Mouse (Mus musculus): ENCODE results near the gene Pdss2.

The Pdss2 gene

DNA sequence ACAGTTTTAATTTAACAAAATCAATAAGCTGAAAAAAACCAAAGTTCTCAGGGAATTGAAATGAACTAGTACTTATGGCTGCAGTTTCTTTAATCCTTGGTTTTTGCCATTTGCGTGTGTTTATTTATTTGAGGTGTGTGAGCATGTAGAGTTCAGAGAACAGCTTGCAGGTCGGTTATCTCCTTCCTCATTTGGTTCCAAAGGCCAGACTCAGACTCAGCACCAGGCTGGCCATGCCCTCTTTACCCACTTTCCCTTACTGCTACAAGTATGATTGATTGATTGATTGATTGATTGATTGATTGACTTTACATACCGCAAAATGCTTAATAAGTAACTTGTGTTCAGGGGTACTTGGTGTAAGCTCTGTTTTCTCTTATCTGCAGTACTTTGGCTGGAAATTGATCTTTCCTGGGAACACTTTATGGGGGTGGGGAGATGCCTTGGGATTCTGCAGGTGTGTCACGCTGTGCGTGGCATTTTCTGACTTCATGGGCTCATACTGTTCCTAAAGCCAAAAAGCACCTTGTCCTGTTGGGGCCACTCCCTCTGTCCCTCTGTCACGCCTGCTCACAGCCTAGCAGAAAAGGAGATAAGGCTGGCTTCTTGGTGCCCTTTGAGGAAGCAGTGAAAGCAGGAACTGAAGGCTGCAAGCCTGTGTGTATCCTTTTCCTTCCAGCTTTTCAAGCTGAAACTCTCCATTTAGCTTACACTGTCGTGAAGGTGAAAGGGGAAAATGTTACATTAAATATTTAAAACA lies 91.6 kb downstream of the Pdss2 start:
- DNase-seq: no peak

DNA sequence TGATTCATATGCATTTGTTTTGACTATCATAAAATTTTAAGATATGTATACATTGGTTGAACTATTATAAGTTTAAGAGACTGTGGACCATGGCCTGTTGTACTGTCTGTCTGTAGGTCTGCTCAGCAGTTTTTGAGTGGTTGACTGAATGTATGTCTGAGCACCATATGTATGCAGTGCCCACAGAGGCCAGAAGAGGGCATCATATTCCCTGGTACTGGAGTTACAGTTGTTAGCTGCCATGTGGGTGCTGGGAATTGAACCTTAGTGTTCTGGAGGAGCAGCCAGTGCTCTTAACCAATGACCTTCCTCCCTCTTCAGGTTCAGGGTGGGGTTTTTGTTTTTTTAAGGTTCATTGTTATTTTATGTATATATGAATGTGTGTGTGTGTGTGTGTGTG lies 93.9 kb downstream of the Pdss2 start:
- no peak for DNase-seq

DNA sequence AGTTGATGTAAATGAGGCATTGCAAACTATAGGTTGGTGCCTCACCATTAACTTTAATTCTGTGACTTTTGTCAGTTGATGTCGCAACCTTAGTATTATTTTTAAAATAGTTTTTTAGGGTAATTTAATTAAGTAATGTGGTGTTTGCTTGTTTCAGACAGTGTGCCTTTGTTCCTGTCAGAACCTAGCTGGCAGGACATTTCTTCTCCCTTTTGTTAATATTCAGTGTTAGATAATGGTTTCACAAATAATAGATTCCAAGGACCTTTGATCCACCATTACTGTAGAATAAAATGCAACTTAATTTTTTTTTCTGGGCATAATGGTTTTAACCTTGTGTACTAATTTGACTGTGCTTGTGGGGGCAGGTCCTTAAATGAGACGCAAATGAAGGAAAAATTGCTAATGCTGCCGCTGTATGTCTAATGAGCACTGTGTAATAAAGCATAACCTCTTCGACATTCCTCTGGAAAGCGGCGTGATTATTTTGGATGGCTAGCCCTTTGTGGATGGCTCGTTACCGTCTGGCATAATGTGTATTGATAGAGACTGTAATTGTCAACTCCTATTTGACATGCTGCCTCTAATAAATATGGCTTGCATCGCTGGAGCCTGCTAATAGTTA lies 96.2 kb downstream of the Pdss2 start:
- no peak for DNase-seq

DNA sequence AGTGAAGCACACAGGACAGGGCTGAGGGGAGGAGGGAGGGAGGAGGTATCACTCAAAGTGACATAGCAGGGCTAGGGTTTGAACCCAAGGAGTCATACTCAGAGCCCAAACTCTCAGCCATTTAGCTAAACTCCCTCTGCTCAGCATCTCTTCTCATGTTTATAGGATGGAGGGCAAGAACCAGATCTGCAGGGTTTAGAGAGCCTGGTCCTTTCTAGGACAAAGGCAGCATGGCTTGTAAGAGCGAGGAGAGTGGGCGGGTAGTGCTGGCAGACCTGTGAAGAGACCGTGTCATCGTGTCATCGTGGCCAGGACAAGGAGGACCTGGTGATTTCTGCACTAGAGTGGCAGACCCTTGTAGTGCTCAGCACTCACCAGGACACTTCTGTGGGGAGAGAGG lies 99.7 kb downstream of the Pdss2 start:
- DNase-seq: no peak

DNA sequence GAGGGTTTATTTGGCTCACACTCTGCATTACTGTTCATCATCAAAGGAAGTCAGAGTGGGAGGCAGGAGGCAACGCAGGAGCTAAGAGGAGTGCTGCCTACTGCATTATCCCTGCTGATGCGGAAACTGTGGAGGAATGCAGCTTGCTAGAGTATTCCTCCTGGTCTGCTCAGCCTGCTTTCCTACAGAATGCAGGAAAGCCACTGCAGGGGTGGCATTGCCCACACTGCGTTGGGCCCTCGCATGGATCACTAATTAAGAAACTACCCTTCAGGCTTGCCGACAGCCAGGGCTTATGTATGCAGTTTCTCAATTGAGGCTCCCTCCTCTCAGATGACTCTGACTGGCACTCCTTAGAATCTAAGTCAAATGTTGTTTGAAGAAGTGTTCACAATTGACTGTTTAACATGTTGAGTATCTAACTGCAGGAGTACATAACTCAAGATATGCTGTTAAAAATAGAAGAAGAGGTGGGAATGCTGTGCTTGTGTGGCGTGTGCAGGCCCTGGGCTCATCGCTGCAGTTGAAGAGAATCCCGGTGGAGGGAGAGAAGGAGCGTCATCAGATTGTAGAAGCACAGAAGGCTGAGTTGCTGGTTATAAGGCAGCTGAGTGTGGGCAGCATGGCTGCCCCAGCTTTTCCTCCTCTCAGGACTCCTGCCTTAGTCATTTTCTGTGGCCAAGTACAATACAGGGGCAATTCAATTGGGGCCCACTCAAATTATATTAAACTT lies 101.3 kb downstream of the Pdss2 start:
- no peak for DNase-seq

DNA sequence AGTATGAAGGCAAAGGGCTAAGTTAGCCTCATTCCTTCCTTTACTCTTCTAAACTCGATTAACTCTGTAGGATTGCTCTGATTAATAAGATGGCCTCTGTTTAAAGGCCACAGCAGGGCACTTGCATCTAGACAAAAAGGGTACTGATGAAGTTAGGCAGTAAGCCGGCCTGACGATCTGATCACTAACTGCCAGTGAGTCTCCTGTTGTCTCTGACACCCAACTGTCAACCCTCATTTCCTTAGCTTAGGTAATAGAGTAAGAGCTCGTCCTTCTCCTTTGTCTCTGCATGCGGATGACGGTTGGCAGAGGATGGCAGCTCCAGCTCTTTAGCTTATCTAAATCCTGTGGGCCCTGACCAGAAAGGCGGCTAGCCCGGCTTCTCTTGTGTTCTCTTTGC lies 102.1 kb downstream of the Pdss2 start:
- DNase-seq: no peak

DNA sequence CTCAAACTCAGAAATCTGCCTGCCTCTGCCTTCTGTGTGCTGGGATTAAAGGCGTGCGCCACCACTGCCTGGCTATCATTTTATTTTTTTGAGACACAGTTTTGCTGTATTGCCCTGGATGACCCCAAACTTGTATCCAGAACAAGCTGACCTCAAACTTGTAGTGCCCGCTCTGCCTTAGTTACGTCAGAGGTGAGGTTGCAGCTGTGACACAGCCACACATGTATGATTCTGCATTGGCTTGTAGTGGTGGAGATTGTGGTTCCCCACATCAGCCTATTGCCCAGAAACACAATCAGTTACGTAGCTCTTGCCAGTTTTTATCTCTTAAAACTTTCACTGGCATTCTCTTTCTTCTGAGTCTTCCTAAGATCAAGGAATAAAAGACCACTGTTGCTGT lies 108.5 kb downstream of the Pdss2 start:
- DNase-seq: no peak

DNA sequence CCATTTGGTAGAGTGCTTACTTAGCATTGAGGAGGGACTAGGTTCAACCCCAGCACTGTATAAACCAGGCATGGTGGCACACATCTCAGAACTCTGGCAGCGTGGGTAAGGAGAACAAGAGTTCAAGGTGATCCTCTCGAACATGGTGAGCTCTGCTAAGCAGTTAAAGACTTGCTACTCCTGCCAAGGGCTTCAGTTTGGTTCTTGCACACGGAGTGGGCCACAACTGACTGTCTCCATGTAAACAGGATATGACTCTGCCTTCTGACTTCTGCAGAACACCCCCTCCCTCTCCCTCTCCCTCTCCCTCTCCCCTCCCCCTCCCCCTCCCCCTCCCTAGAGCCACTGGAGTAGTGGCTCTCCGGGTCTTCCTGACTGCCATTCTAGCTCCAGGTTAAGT lies 109.4 kb downstream of the Pdss2 start:
- no peak for DNase-seq

DNA sequence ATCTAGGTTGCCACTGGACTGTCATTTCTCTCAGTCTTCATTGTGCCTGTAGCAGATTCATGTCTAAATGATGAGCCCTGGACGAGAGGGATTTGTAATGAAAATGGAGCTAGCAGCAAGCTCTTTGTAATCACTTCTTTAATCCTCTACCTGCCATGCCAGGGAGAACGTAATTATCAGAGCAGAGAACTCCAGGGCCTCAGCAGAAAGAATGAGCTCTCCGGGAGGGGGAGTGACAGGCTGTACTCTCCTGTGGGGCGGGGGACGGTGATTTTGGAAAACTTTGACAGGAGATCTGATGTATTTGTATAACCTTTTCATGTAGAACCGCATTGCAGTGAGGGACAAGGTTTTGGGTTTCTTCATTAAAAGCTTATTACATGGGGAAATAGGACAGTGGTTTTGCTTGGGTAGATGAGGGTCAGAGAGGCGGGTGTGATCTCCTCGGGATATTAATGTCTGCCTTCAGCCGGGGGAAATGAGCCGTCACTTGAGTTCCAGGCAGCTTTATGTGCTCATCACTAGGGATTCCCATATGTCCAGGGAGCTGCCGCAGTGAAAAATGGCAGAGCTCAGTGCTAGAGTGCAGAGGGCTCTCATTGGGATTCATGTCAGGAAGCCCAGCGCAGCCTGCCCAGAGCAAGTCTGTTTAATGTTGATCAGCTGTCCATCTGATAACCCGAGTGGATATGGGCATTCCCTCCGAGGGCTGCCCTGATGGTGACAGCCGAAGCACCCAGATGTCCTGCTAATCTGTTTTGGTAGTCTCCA lies 110.8 kb downstream of the Pdss2 start:
- peak; percentile 33 for DNase-seq

DNA sequence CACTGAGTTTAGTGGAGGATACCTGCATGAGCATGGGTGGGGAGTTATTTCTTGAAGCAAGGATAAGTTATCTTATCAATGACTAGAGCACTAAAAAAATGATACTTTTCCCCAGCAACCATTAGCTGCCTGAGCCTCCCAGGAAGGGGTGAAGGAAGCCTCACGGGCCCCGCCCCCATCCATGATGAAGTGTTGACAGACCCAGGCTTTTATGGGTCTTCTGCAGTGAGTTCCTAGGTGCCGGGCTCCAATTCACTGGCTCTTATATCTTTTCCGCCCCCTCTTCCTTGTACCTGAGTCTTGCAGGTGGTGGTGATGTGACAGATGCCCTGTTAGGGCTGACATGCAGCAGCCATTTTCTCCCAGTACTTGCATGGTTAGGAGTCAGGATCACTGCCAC lies 114.6 kb downstream of the Pdss2 start:
- DNase-seq: no peak

DNA sequence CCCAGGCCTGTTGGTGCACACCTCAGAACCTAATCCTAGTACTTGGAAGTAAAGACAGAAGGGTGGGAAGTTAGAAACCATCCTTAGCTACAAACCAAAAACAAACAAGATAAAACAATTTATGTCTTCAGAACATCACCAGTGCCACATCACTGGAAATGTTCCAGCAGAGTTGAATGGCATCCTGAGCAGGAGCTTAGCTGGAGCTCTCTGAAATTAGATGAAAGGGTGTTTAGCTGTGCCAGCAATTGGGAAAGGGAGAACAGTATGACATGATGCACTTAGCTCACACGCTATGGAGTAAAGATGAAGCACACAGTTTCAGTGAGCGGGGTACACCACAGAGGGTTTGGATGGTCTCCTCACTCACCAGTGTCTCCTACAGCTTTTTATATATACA lies 115.8 kb downstream of the Pdss2 start:
- DNase-seq: no peak

DNA sequence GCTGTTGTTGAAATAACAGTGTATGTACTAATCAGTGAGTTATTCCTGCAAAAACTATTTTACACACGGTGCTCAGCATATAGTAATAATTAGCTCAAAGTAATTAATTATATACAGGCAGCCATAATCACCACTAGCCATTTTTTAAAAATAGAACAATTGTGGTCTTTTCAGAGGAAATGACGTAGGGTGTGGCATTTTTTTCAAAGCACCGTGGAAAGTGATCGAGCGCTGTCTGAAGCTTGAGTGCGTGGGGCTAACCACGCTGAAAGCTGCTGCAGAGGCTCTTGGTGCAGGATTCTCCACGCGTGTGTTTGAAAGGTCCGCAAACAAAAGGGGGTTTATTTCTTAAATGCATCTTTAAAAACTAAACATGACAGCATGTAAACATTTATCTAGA lies 118.5 kb downstream of the Pdss2 start:
- no peak for DNase-seq

DNA sequence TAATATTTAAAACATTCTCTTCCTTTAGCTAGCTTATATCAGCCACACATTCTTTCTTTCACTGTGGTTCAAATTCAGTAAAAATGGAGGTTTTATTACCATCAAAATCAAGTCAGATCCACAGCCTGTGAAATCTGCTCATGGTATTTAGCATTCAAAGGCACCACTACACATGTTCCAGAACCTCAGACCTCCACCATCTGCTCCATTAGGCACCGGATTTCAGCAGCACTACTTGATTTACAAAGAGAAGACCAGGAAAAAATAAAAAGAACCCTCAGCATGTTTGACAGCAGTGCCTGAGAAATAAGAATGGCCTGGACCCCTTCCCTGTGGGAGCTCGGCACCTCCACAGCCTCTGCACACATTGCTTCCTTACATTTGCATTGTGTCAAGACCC lies 128.4 kb downstream of the Pdss2 start:
- no peak for DNase-seq

DNA sequence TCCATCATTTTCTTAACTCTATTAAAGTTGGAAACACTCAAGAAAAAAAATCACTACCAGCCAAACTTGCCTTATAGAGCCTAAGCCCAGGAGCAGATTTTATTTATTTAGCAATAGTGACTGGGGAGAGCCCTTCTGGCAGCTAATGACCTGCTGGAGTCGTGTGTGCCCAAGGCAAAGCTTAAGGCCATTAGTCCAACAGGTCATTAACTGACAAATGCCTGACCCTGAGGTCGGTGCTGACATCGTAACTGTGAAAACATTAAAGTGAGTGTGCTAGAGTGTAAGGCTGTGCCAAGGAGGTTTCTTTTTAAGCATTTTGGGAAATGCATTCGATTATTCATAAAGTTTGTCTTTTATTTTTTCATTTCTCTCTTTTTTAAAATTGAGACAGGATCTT lies 136.6 kb downstream of the Pdss2 start:
- no peak for DNase-seq

DNA sequence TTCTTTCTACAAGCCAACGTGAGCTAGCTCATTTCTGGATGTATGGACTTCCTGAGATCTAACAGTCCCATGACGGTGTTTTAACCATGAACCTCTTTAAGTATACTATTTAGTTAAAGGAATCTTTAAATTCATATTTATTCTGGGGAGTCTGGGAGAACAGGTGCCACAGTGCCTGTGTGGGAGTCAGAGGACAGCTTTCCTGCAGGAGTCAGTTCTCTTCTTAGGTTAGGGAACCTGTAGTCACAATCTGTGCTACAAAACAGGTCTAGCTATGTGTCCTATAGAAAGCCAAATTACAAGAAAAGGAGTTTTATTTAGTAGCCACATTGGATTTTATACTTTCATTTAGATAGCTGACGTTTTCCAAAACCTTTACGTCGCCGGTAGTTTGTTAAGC lies 141.7 kb downstream of the Pdss2 start:
- no peak for DNase-seq

DNA sequence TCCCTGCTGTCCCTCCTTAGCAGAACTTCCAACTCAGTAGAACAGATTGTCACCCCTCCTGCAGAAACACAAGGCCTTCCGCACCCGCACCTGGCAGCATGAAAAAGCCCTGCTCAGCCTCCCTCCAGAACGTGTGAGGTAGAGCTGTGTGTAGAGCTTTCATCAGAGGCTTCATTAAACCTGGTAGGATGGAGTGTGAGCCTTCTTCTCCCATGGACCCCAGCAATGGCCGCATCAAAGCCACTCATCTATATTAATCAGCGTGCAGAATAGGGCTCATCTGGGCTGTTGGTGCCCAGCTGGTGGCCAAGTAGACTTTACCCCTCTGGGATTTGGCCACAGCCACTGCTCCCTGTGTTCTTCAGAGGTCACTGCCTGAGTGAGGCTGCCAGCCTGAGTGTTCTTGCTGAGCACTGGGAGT lies 142.2 kb downstream of the Pdss2 start:
- DNase-seq: peak; percentile 47

DNA sequence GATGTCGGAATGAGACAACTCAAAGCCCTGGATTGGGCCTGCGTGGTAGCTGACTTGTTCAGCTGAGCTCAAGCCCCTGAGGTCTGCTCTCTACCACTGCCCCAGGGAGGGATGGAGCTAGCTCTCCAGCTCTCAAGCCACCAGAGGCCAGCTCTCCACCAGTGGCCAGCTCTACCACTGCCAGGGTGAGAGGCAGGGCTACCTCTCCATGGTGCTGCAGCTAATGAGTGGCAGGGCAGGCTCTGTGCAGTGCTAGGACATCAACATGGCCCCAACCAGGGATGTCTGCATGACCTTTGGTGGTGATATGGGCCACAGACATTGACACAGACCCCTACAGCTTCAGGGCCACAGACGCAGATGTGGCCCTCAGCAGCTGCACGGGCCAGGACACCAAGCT lies 144.6 kb downstream of the Pdss2 start:
- DNase-seq: no peak

DNA sequence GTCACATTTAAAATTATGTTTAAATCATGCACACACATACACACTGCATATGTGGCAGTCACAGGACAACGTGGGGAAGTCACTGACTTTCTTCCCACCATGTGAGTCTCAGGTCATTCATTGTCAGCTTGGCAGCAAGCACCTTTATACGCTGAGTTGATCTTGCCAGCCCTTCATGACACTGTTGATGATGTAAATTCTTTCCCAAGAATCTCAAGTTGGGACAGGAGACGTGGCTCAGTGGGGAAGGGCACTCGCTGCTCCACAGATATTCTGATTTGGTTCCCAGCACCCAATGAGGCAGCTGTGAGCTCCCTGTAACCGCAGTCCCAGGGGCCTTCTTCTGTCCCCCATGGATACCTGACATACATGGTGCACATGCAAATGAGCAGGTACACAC lies 147.3 kb downstream of the Pdss2 start:
- no peak for DNase-seq

DNA sequence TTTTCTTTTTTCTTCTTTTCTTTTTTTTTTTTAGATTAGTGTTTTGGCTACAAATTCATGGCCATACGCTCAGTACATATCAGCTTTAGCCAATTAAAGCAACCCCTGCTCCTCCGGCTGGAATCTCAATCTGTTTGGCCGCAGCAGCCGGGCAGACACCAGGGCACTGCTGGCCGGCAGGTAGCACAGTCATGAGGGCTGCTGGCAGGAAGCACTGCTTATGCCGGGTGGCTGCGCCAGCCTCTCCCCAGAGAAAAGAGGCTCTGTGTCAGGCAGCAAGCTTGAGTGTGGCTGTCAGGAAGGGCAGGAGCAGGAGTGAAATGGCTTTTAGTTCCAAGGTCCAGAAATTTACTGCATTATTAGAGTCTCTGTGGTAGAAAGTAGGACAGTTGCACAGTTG lies 151.0 kb downstream of the Pdss2 start:
- DNase-seq: peak; percentile 64

DNA sequence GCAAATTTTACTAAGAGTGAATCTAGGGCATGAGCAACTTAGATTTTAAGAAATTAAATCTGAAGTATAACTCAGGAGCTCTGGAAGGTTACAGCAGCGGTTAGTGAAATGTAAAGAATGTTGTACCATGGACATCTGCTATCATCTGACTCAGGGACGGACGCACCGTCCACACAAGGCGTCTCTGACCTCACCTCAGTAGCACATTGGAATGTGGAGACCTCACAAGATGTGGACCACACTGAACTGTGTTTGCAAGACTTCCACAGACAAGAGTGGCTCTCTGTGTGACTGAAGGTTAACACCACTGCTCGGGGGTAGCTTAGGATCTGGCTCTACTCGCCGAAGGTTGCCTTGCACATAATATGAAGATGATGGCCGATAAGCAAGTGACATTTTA lies 151.7 kb downstream of the Pdss2 start:
- no peak for DNase-seq

DNA sequence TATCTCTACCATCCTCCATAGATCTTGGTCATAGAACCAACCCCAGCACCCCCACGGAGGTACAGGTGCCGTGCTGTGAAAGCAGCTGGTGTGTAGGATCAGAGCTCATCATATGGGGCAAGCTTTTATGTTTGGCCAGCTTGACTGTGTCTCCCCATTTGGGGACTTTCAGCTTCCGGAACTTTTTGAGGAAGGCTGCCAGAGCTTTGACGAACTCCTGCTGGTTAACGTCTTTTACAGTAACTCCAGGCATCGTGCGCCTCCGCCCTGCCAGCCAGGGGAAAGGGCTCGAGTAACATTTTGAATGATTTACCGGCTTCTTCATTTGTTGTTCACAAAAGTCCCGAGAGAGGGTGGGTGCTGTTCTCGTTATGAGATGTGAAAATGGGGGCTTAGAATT lies 152.4 kb downstream of the Pdss2 start:
- DNase-seq: peak; percentile 82

DNA sequence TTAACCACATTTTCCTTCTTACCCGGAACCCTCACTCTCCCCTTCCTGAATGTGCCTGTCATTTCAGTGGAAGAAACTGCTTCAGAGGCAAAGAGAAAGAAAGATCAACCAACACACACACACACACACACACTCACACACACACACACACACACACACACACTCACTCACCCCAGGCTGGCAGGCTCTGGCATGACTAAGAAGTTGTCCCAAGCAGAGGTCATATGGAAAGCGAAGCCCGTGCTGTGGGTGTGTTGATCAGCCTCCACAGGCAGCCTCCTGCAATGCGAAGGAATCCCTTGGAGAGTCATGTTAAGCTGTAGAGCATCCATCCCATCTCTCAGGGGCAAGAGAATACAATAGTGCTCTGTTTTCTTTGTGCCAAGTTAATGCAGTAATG lies 154.0 kb downstream of the Pdss2 start:
- DNase-seq: no peak

DNA sequence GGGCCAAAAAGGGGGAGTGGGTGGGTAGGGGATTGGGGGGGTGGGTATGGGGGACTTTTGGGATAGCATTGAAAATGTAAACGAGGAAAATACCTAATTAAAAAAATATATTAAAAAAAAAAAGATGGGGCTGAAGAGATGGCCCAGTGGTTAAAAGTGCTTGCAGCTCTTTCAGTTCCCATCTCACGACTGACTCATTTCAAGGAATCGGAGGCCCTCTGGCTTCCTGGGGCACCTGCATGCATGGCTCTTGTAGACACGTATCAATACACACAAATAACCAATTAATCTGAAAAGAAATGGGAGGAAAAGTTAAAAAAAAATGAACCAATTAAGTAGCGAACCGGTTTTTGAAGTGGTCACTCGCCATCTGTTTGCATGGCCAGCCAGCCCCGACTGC lies 155.5 kb downstream of the Pdss2 start:
- DNase-seq: no peak

DNA sequence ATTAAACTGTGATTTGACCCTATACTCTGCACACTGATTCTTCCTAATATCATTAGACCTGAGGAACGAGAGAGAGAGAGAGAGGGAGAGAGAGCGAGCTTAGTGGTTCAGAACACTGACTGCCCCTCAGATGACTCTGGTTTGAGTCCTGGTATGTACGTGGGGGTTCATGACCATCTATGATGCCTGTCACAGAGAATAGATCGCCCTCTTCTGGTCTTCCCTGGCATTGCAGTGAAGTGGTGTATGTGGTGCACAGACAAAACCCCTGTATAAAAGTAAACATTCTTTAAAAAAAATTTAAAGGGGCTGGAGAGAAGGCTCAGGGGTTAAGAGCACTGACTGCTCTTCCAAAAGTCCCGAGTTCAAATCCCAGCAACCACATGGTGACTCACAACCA lies 157.0 kb downstream of the Pdss2 start:
- peak; percentile 72 for DNase-seq
